Mouse (Mus musculus) T-cell, adult 2 months (primary cell): ENCODE results near the gene Syngr2.
"Not testable (repeated sequence)": the region's sequence is repeated elsewhere in the genome, so short reads cannot be mapped to it uniquely, and the experiment has no call there.

Experiments
- DNase-seq: peaks from one replicate; pipeline ENCODE4 v3.0.0; 2022; ENCODE audit warnings: low spot score

Gene Syngr2

DNA sequence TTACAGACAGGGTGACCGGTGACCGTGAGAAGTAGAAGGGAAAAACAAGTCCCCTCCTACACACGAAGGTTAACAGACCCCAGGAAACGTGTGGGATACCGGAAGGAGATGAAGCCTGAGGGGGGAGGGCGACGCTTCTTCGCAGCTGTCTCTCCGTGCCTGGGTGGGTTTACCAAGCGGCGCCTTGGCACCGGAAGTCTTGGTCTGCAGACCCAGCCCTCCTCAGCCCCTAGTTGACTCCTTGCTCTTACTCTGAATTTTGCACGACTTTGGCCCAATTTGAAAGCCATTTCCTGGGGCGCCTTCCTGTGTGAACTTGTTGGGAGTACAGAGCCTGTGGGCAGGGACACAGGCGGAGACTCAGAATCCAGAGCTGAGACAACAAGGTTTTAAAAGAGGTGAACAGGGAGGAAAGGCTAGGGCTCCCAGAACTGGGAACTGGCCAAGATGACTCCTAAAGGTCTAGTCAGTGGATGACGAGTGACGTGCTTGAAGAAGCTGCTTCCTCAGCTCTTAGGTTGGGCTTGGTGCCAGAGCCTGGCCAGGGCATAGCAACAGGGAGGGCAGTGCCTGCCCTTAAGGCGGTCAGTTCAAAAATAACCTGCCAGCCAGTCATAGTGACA, 28.2 kb upstream of the Syngr2 start:
- peak; percentile 68 for DNase-seq

DNA sequence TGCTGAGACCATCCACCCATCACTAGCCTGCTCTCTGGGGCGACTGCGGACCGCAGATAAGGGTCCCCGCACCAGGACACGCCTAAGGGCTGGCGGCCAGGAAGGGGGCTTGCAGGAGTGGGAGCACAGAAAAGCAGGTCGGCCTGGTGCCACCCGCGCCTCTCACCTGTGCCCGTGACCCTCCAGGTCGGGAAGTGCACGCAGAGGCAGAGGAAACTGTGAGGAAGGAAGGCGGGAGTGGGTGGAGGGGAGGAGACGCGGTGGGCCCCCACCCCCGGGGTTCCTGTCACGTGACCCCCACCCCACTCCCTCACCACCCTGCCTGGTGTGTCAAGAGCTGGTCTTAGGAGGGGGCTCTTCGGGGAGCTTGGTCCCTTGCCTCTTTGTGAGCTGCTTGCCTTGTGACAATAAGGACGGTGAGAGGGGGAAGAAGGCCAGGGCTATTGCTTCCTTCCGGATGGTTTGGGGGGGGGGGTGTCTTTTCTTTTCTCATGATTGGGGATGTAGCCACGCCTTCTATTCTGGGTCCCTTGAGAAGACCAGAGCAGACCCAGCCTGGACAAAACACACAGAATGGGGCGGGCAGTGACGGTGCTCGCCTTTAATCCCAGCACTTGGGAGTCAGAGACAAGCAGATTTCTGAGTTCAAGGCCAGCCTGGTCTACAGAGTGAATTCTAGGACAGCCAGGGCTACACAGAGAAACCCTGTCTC, 27.3 kb upstream of the Syngr2 start, which contains the start of the genes Tmc8 and Tmc6:
Tmc8 (plus strand) TSS at position 84 of the 712 bp plus-strand sequence.
Tmc6 (minus strand) TSS at position 206 of the 712 bp plus-strand sequence.
- peak; percentile 84 for DNase-seq

DNA sequence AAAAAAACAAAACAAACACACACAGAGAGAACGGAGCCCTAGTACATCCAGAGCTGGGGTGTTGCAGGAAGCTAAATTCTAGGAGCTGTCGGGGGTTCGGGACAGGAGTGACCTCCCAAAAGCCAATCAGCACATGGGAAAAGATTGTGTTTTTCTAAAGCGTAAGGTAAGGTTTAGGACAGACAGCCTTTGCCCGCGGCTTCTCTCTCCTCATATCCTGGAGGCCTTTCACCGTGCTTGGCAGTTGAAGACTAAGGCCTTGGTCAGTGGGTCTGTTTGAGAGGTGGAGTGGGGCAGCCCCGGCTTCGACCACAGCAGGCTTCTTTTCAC, 26.8 kb upstream of the Syngr2 start:
- no peak for DNase-seq

DNA sequence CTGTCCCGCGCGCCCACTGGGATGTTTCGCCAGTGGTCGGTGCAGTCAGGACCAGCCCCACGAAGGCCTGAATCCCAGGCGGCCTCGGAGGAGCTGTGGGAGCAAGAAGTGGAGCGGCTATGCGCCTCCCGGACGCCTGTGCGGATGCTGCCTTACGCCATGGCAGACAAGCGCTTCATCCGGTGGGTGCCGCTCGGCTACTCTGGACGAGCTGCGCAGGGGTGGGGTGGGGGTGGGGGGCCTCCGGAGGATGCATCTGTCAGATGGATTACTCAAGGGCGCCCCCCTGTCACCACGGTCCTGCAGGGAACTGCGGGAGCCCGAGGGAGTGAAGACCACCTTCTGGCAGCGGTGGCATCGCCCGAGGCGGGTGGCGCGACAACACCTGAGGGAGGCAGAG, 26.4 kb upstream of the Syngr2 start:
- DNase-seq = peak; percentile 80

DNA sequence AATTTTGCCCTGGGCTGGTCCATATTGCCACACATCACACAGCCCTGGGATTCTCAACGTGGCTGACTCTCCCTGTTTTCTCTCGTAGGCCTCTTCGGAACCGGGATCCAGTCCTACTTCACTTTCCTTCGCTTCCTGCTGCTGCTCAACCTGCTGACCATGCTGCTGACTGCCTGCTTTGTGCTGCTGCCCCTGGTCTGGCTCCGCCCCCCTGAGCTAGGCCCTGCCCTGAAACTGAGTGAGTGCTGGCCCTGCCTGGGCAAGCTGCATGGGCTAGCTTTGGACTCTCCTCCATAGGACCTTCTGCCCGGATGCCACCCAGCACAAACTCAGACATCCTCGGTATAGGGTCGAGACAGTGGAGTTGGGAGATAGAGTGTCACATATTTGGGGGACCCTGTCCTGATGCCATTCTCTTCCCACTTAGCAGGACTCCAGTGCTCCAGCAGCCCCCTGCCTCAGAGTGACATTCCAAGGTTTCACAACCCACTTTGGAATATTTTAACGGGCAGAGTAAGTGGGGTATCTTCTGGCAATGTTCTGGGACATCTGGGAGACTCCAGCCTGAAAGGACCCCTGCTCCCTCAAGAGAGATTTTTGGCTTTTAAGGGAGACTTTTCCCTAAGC, 25.7 kb upstream of the Syngr2 start:
- no peak for DNase-seq

DNA sequence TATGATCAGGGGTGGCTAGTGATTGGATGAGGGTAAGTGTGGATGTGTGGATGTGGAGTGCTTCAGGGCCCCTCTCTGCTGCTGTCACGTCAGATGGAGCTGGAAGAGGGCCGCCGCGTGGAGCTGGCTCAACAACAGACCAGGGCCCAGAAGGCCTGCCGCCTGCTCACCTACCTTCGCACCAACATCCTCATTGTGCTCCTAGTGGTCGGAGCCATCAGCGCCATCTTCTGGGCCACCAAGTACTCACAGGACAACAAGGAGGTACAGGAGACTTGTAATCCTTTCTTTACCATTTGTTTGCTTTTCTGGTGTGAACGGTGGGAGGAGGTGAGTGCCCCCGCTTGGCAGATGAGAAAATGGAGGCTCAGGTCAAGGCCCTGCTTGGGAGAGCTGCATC, 23.2 kb upstream of the Syngr2 start:
- DNase-seq = peak; percentile 71

DNA sequence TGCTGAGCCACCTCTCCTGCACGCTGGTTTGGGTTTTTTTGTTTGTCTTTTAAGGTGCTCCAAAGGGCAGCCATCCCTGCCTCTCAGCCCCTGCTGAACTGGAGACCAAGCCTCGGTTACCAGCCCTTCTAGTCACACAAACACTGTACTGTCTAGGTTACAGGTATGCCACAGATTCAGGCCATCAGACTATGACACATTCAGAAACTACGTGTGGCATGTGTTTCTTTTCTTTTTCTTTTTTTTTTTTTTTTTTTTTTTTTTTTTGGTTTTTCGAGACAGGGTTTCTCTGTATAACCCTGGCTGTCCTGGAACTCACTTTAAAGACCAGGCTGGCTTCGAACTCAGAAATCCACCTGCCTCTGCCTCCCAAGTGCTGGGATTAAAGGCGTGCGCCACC, 21.0 kb upstream of the Syngr2 start:
- not testable (repeated sequence) for DNase-seq

DNA sequence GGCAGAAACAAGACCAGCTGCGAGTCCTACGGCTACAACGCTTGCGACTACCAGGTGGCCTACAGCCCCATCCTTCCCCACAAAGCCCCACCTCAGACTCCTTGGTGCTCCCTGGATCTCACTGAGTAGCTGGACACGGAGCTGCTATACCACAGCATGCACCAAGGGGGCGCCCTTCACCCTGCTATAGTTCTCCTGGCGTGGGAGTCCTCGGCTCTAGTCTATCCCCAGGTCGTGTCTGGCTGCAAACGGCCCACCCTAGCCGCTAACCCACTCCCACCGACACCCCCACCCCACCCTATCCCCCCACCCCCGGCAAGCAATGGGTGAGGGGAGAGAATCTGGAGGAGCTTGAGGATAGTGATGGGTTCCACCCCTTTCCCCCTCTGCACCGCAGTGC, 19.2 kb upstream of the Syngr2 start:
- DNase-seq = peak; percentile 62

DNA sequence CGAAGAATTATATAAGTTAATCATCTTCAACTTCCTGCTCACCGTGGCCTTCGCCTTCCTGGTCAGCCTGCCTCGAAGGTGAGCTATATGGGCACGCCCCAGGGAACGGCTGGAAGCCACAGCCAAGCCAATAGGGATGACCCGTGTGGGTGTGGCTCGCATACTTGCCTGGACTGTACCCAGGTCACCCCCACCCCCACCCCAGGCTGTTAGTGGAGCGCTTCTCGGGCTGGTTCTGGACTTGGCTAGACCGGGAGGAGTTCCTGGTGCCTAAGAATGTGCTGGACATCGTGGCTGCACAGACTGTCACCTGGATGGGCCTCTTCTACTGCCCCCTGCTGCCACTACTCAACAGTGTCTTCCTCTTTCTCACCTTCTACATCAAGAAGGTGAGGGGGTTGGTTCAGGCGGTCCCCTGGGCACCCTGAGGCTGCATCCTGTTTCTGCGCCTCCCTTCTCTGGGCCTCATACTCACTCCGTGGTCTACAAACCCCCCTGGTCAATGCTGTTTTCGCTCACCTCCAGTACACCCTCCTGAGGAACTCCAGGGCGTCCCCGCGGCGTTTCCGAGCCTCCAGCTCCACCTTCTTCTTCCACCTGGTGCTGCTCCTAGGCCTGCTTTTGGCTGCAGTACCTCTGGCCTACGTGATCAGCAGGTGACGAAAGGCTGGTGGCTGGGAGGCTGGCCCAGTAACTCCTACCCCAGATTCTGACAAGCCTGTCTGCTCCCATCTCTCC, 18.6 kb upstream of the Syngr2 start:
- no peak for DNase-seq

DNA sequence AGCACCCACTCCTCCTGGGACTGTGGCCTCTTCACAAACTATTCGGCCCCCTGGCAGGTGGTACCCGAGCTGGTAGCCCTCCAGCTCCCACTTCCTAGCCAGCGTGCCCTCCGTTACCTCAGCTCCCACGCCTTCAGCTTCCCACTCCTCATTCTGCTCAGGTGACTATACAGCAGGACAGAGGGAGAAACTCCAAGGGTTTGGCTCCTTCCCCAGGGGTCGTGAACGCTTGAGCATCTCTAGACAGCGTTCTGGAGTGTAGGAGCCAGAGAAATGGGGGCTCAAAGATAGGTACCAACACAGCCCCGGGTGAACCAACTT, 18.1 kb upstream of the Syngr2 start:
- no peak for DNase-seq

DNA sequence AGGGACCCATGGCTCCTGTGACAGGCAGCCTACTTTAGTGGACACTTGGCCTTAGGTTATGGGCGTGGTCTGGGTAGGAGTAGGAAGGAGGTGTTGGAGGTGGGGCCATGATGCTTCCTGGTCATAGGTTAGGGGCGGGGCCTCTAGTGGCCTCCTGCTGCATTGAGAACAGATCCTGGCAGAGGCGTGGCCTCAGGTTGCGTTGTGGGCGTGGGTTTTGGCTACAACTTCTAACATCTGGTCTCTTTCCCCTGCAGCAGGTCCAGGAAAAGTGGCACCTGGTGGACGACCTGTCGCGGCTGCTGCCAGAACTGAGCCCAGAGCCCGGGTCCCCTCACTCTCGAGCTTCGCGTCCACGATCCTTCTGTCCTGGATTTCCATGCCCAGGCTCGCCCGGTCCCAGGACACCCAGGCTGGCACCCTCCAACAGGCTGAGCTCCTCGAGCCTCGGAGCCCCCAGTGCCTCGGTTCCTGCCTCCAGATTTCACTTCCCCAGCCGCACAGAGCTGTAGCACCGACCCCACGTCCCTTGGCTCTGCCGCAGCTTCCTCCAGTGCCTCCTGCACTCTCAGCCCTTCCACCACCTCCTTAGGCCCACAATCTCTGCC, 17.1 kb upstream of the Syngr2 start:
- DNase-seq = peak; percentile 71

DNA sequence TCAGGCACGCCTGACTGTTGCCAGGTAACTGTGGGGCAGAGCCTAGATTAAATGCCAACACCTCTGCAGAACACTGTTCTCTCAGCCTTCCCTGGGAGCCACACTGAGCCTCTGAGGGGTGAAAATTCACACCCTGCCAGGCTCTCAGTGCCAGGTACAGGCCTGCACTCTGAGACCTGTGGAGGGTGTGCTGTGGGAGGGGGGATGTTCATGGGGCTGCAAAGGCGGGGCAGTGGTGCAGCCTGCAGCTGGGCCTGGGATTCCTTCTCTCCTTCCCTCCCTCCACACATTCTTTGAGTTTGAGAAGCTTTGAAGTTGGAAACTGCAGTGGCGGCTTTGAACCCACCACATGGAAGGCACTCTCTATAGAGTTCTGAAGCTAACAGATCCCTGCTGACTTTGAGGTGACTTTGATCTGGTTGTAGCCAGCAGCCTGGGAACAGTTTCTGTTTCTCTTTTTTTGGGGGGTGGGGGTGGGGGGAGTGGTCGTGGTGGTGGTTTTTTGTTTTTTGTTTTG, 15.4 kb upstream of the Syngr2 start:
- DNase-seq = peak; percentile 57

DNA sequence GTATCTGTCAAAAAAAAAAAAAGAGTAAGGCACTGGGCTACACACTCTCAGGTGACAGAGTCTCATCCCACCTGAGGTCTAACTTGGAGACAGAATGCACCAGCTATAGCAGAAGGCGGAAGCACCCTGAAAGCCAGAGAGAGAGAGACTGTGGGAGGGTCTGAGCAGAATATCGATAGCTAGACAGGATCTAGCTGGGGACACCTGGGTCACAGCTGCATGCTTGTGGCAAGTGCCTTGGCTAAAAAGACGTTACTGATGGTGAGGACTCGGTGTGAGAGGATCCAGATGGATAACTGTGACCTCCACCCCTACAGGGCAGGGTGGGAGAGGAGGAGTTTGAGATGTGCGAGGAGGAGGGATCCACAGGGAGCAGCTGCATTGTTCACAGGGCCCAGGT, 12.5 kb upstream of the Syngr2 start:
- DNase-seq = no peak

DNA sequence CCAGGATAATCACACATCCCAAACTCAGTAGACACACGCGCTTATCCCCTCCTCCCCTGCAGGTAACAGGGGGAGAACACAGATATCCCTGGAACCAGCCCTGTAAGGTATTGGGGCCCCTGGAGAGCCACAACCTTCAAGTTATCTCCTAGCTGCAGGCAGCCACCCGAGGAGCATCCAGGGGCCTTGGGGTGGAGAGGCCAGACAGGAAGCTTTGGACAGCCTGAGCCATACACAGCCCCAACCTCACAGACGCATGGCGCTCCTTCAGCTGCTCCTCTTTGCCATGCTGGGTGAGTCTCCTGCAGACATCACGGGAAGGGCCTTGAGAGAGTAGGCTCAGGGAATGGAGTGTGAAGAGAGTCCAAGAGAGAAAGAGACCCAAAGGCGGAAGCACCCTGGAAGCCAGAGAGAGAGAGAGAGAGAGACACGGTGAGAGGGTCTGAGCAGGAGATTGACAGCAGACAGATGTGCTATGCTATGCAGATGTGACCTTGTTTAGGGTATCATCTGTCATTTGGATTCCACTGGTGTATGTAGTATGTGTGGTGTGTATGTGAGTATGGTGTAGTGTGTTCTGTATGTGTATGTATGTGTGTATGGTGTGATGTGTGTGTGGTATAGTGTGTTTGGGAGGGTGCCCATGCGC, 11.8 kb upstream of the Syngr2 start, which contains the start of gene 6030468B19Rik:
6030468B19Rik (plus strand) TSS at position 150 of the 649 bp plus-strand sequence.
- no peak for DNase-seq

DNA sequence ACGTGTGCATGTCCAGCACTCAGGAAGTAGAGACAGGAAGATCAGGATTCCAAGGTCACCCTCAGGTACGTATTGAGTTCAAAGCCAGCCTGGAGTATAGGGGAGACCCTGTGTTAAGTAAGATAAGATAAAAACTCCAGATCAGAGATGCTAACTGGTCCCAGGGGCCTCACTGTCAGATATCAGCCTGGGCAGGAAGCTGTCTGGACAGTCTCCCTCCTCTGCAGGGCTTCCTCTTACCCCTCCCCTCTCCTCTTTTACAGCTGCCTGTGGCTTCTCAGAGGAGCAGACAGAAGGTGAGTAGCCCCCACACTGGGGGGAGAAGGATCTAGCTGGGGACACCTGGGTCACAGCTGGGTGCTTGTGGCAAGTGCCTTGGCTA, 11.3 kb upstream of the Syngr2 start:
- DNase-seq = no peak

DNA sequence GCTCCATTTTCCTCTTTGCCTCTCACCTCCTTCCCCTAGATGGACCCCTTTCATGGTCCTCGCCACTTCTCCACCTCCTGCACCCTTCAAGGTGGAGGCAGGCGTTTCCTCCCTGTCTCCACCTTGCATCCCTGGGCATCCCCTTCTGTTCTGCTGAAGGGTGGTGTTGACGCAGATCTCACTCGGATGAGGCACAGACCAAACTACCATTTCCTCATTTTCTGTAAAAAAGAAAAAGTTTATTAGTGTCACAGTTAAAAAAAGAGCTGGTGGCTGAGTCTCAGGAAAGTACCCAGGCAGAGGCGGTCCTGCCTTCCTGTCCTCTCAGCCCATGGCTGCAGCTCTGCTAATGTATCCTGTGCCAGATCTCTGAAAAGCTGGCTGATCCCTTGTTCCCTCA, 10.3 kb upstream of the Syngr2 start:
- no peak for DNase-seq

DNA sequence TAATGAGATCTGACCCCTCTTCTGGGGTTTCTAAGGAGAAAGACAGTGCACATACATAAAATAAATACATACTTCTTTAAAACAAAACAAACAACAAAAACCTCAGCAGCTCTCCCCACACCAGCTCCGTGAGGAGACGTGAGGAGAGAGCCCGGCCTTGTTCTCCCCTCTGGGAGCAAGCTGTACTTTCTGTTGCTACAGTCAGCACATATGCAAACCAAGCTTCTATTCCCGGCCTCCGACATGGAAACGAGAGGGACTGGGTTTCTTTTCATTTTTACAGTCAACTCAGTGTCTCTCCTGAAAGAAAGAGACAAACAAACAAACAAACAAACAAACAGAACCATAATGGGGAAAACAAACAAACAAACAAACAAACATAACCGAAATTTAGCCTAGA, 9.4 kb upstream of the Syngr2 start:
- DNase-seq = no peak

DNA sequence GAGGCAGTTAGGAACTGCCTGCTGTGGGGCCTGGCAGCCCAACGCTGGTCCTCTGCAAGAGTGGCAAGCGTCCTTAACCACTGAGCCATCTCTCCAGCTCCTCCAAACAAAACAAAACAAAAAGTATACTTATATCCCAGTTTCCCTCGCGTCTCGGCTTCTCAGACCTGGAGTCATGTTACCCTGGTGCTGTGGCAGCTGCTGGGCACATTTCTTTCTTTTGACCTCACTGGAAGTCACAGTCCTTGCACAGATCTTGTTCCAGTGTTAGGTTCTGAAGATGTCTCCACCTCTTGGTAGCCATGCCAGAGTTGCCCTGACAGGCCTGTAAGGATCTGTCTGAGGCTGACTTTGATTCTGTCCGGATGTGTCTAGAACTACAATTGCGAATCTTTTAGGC, 7.8 kb upstream of the Syngr2 start:
- no peak for DNase-seq

DNA sequence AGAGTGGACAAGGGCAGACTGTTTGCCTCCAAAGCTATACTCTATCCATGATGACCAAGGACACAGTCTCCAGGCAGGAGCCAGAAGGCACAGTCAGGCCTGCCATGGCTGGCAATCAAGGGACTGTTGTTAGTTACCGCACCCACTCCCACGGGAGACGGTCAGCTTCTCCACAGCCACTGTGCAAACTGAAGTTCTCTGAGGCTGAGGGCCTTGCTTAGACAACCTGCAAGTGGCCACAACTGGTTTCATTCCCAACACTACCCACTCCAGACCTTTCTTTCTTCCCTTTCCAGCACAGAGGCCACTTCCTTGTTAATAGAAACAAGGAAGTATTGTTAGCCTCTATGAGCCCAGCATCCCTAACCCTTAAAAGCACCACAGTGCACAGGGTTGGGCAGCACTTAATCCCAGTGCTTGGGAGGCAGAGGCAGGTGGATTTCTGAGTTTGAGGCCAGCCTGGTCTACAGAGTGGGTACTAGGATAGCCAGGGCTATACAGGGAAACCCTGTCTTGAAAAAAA, 6.2 kb upstream of the Syngr2 start:
- no peak for DNase-seq

DNA sequence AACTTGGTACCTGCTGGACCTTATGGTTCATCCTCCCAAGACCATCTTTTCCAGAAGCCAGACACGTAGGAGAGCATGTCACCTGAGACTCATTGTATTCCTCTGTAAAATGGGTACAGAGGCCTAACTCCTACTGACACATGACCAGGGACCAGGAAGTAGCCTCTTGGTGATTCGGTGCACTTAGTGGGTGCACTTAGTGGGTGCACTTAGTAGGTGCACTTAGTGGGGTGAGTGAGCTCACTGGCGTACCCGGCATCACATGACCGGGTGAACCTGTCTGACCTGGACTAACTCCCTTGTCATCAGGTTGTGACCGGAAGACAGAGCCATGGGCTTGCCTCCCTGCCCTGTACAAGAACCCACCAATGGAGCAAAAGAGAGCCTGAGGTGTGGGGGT, 2.7 kb upstream of the Syngr2 start:
- no peak for DNase-seq

DNA sequence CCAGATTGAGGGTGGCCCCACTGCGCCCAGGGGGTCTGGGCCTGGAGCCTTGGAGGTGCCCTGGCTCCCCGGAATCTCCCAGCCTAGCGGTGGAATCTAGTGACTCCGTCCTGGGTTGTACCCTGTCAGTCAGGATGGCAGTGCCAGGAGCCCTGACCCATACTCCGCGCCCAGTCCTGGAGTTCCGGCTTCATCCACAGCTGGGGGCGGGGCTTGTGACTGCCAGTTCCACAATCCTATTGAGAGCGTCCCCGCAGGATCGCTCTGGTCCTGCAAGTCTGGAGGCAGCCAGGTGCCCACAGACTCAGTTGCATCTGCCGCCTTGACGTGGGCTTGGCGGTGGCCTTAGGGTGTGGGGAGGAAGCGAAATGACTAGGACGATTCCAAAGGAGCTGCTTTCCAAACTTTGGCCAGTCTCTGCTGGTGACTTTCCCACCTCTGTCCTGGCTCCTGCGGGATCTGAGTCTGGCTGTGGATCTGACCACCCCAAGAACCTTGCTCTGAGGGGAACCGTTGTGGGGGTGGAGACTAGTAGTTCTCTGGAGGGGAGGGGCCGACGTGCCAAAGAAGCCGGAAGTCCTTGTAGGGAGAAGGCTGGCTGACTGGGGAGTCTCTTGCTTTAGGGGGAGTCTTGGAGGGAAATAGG, 1.1 kb downstream of the Syngr2 start:
- DNase-seq = peak; percentile 75
